Mouse (Mus musculus) brain, embryonic 14.5 days (tissue): ENCODE measurements around the gene Wwc2.

Experiments used
- CTCF ChIP-seq: fragments of 200-500 bp; IDR thresholded peaks from 2 replicates; pipeline ENCODE4 v1.5.1; 2012; ENCODE audit warnings: inconsistent platforms, mild to moderate bottlenecking, moderate library complexity, borderline replicate concordance; ENCODE audit not compliant: insufficient read depth, insufficient read length; ENCODE audit errors: extremely low read depth
- POLR2A ChIP-seq: fragments of 200-500 bp; IDR thresholded peaks from 2 replicates; pipeline ENCODE4 v1.6.1; 2012; ENCODE audit warnings: mild to moderate bottlenecking, inconsistent platforms, borderline replicate concordance; ENCODE audit not compliant: poor library complexity, insufficient read depth, insufficient read length, severe bottlenecking; ENCODE audit errors: extremely low read depth

DNA sequence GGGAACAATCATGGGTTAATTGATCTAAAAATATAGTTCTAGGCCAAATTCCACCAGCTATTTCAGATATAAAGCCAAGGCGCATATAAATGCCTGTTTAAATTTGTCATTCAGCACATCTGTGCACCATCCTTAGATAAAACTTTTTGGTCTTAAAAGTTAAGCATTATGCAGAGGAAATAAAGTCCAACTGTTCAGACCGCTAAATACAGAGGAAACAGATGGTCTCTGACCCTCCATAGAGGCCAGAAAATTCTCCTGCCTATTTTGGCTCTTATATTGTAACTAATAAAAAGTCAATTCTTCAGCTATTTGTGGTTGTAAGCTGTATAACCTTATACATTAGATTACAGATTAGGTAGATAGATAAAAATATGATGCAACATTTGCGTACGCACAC is 16.1 kb upstream of the Wwc2 start:
- TF ChIP-seq CTCF (no peak), POLR2A (no peak)
